Mouse (Mus musculus) forebrain, embryonic 16.5 days (tissue): ENCODE measurements around the gene Ucp1. TPM values are rescaled to one million over a fixed set of nuclear protein-coding genes. Genes with fewer than 3 reads are reported as not detected.

Source experiments
- polyA plus RNA-seq: library from polyadenylated mRNA; unstranded; fragments of >200 nt; fragmentation: Nextera tagmentation; extraction: Ambion mirVana; gene quantifications from 2 replicates; pipeline ENCODE4 v1.2.1, GENCODE M21; 2015

The Ucp1 gene
- polyA plus RNA-seq, 1 experiment from 2014 or later = not detected

Other genes starting within 250 kb of the Ucp1 start
- gene Tbc1d9, start 125.0 kb upstream of the Ucp1 start, polyA plus RNA-seq = 14.4 and 15.1 TPM in 2 replicates
- 5.4 and 8.0 TPM in 2 replicates for gene Gm10645, start 124.2 kb upstream of the Ucp1 start, polyA plus RNA-seq
- gene Elmod2, start 42.1 kb downstream of the Ucp1 start, polyA plus RNA-seq = 31.0 and 33.1 TPM in 2 replicates
- gene Mgat4d, start 58.1 kb downstream of the Ucp1 start, polyA plus RNA-seq = not detected in 2 replicates
- 6.7 and 8.1 TPM in 2 replicates for gene Clgn, start 99.5 kb downstream of the Ucp1 start, polyA plus RNA-seq
- 245 and 251 TPM in 2 replicates for gene Scoc, start 168.0 kb downstream of the Ucp1 start, polyA plus RNA-seq
- gene Olfr370, start 245.4 kb downstream of the Ucp1 start, polyA plus RNA-seq = not detected in 2 replicates